ENCODE assay signal across 18 mouse cellular contexts in the genomic region with DNA sequence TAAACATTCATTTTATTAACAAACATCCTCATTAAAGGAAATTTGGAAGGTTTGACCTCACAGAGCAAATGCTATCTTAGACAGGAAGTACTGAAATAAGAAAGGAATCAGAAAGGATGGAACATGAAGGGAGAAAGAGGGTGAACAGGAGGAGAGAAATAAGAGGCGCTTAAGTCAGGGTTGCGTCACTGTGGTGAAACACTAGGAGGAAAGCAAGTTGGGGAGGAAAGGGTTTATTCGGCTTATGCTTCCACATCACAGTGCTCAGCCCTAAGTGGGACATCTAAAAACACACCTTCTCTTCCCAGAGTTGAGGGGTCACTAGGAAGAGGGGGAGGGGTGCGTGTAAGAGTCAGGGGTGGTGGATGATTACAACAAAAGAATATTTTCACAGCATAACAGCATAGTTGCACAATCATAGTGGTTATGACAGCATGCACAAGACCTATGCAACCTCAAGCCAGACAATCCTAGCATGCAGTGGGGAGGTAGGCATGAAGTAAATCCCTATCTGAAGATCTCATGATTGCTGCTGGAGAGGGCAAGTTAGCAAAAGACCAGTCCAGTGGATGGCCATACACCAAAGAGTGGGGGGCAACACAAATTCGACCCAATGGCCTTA. TPM values are rescaled to one million over a fixed set of nuclear protein-coding genes. Genes with fewer than 3 reads are reported as not detected.
"Had no signal": no experiment of that assay in that cellular context is flagged by ENCODE, and none has a peak within 500 bp of the region (broad histone marks: within the 10 kb centered on the region; RNA-seq: fewer than 3 reads in every experiment).

No protein-coding gene starts in this region.

- H3K4me1 ChIP-seq: limb, embryonic 13.5 days; midbrain, embryonic 12.5 days had no signal

- H3K4me3 ChIP-seq: limb, embryonic 13.5 days; midbrain, embryonic 12.5 days had no signal

- H3K27me3 ChIP-seq: limb, embryonic 13.5 days; midbrain, embryonic 12.5 days had no signal

- H3K4me2 ChIP-seq: limb, embryonic 13.5 days; midbrain, embryonic 12.5 days had no signal

- H3K9ac ChIP-seq: limb, embryonic 13.5 days; liver, embryonic 14.5 days; midbrain, embryonic 12.5 days had no signal

- DNase-seq: kidney, adult 11 months; kidney, adult 9 months; kidney, postnatal 36 days; left cerebral cortex, postnatal 4 days; lung, postnatal 36 days; right cerebral cortex, adult 18-20 months; right cerebral cortex, postnatal 25 days; thymus, postnatal 4 days had no signal

- ATAC-seq: hindbrain, postnatal 0 days; midbrain, embryonic 16.5 days had no signal

- H3K27ac ChIP-seq: hindbrain, postnatal 0 days; kidney, postnatal 0 days; limb, embryonic 13.5 days; liver, embryonic 14.5 days; midbrain, embryonic 12.5 days had no signal

- H3K9me3 ChIP-seq: limb, embryonic 13.5 days; midbrain, embryonic 12.5 days had no signal

- H3K36me3 ChIP-seq: limb, embryonic 13.5 days; midbrain, embryonic 12.5 days had no signal

RNA-seq across cellular contexts. Expression of gene Arhgef38, which starts 19.4 kb away (rescaled TPM):
- total RNA-seq: layer of hippocampus, adult 18-20 months; megakaryocyte-erythroid progenitor cell, adult 5-6 weeks had no signal
- polyA plus RNA-seq: neural tube, embryonic 14.5 days; testis, adult 2 months had no signal
